Mouse (Mus musculus) lung, adult 2 months (tissue): ENCODE measurements around the gene Ankrd34a.

Experiments
- CTCF ChIP-seq: fragments of 200-500 bp; IDR thresholded peaks from 2 replicates; pipeline ENCODE4 v1.5.1; 2011; ENCODE audit warnings: mild to moderate bottlenecking, low read length, control low read depth; ENCODE audit not compliant: insufficient read depth
- POLR2A ChIP-seq: fragments of 200-500 bp; IDR thresholded peaks from 2 replicates; pipeline ENCODE4 v1.6.1; 2011; ENCODE audit warnings: low read depth, mild to moderate bottlenecking, control low read depth, low read length, borderline replicate concordance; ENCODE audit errors: extremely low read depth

- TF ChIP-seq POLR2A (no peak), CTCF (no peak)
These were observed 37.6 kb downstream of the Ankrd34a start for GRCm38 (mm10) chr3:96634015-96634414.
